Mouse (Mus musculus): ENCODE data around the gene Dcps. TPM values are rescaled to one million over a fixed set of nuclear protein-coding genes. Genes with fewer than 3 reads are reported as not detected.

The Dcps gene
- polyA plus RNA-seq, 1 experiment from 2014 or later, result 43.4 TPM

- WGBS (ENCODE audit: insufficient replicate concordance), result 11% methylated on average over 15 of the region's 15 CpGs
- Histone ChIP-seq H3K9me3 (replicated peaks; ENCODE audit: control insufficient read depth, low read length) (no peaks in the 10 kb centered on the region), H3K9ac (ENCODE audit: low read depth, low read length) (peak overlapping the region; percentile 88), H3K4me1 (ENCODE audit: control insufficient read depth, low read depth, low read length) (peaks cover 68% of the 10 kb centered on the region), H3K4me2 (ENCODE audit: low read depth, low read length) (peak overlapping the region; percentile 92), H3K27ac (ENCODE audit: low read length) (peak overlapping the region; percentile 93), H3K4me3 (ENCODE audit: low read depth, low read length) (peak overlapping the region; percentile 86), H3K36me3 (ENCODE audit: control insufficient read depth, insufficient read depth) (no peaks in the 10 kb centered on the region), H3K27me3 (ENCODE audit: control insufficient read depth, insufficient read depth, low read depth, low read length) (no peaks in the 10 kb centered on the region)
- ATAC-seq (ENCODE audit: low read depth), result peak; percentile 5
Observed at GRCm38 (mm10) chr9:35117384-35118295, 58.2 kb downstream of the Dcps start.

GRCm38 (mm10) chr9:35116391-35117381, 59.2 kb downstream of the Dcps start:
- no peaks in the 10 kb centered on the region for H3K36me3 ChIP-seq (ENCODE audit: control insufficient read depth, insufficient read depth)
- no peaks in the 10 kb centered on the region for H3K9me3 ChIP-seq (replicated peaks; ENCODE audit: control insufficient read depth, low read length)
- H3K4me3 ChIP-seq (ENCODE audit: low read depth, low read length), result peak overlapping the region; percentile 86
- H3K9ac ChIP-seq (ENCODE audit: low read depth, low read length), result peak overlapping the region; percentile 88
- H3K4me2 ChIP-seq (ENCODE audit: low read depth, low read length), result peak overlapping the region; percentile 92
- no peaks in the 10 kb centered on the region for H3K27me3 ChIP-seq (ENCODE audit: control insufficient read depth, insufficient read depth, low read depth, low read length)
- ATAC-seq (ENCODE audit: low read depth), result peak; percentile 87
- WGBS (ENCODE audit: insufficient replicate concordance), result under 1% methylated on average over 67 of the region's 84 CpGs
- peaks cover 67% of the 10 kb centered on the region for H3K4me1 ChIP-seq (ENCODE audit: control insufficient read depth, low read depth, low read length)
- H3K27ac ChIP-seq (ENCODE audit: low read length), result peak overlapping the region; percentile 93

GRCm38 (mm10) chr9:35115804-35116203, 60.1 kb downstream of the Dcps start:
- Histone ChIP-seq H3K4me3 (ENCODE audit: low read depth, low read length) (peak overlapping the region; percentile 86), H3K9ac (ENCODE audit: low read depth, low read length) (peak overlapping the region; percentile 88), H3K9me3 (replicated peaks; ENCODE audit: control insufficient read depth, low read length) (no peaks in the 10 kb centered on the region), H3K4me1 (ENCODE audit: control insufficient read depth, low read depth, low read length) (peaks cover 67% of the 10 kb centered on the region), H3K27me3 (ENCODE audit: control insufficient read depth, insufficient read depth, low read depth, low read length) (no peaks in the 10 kb centered on the region), H3K4me2 (ENCODE audit: low read depth, low read length) (peak overlapping the region; percentile 92), H3K36me3 (ENCODE audit: control insufficient read depth, insufficient read depth) (no peaks in the 10 kb centered on the region), H3K27ac (ENCODE audit: low read length) (peak overlapping the region; percentile 93)
- no peak for ATAC-seq (ENCODE audit: low read depth)
- 20% methylated on average over 4 of the region's 4 CpGs for WGBS (ENCODE audit: insufficient replicate concordance)

- Histone ChIP-seq H3K4me3 (ENCODE audit: low read depth, low read length) (peak overlapping the region; percentile 86), H3K27me3 (ENCODE audit: control insufficient read depth, insufficient read depth, low read depth, low read length) (no peaks in the 10 kb centered on the region), H3K27ac (ENCODE audit: low read length) (peak overlapping the region; percentile 93), H3K9ac (ENCODE audit: low read depth, low read length) (peak overlapping the region; percentile 88), H3K36me3 (ENCODE audit: control insufficient read depth, insufficient read depth) (no peaks in the 10 kb centered on the region), H3K4me2 (ENCODE audit: low read depth, low read length) (peak overlapping the region; percentile 92), H3K9me3 (replicated peaks; ENCODE audit: control insufficient read depth, low read length) (no peaks in the 10 kb centered on the region), H3K4me1 (ENCODE audit: control insufficient read depth, low read depth, low read length) (peaks cover 67% of the 10 kb centered on the region)
- ATAC-seq (ENCODE audit: low read depth), result no peak
- 19% methylated on average over 4 of the region's 4 CpGs for WGBS (ENCODE audit: insufficient replicate concordance)
Observed at GRCm38 (mm10) chr9:35115299-35115698, 60.6 kb downstream of the Dcps start.

- Histone ChIP-seq H3K9me3 (replicated peaks; ENCODE audit: control insufficient read depth, low read length) (no peaks in the 10 kb centered on the region), H3K9ac (ENCODE audit: low read depth, low read length) (peak overlapping the region; percentile 51), H3K27me3 (ENCODE audit: control insufficient read depth, insufficient read depth, low read depth, low read length) (no peaks in the 10 kb centered on the region), H3K27ac (ENCODE audit: low read length) (peak overlapping the region; percentile 38), H3K4me2 (ENCODE audit: low read depth, low read length) (peak overlapping the region; percentile 92), H3K4me3 (ENCODE audit: low read depth, low read length) (peak overlapping the region; percentile 28), H3K36me3 (ENCODE audit: control insufficient read depth, insufficient read depth) (no peaks in the 10 kb centered on the region), H3K4me1 (ENCODE audit: control insufficient read depth, low read depth, low read length) (peaks cover 74% of the 10 kb centered on the region)
- 71% methylated on average over 3 of the region's 3 CpGs for WGBS (ENCODE audit: insufficient replicate concordance)
- ATAC-seq (ENCODE audit: low read depth), result no peak
Observed at GRCm38 (mm10) chr9:35114234-35114633, 61.6 kb downstream of the Dcps start.

GRCm38 (mm10) chr9:35111941-35112595, 63.8 kb downstream of the Dcps start:
- no peak overlapping the region for H3K4me2 ChIP-seq (ENCODE audit: low read depth, low read length)
- ATAC-seq (ENCODE audit: low read depth), result no peak
- H3K4me3 ChIP-seq (ENCODE audit: low read depth, low read length), result no peak overlapping the region
- H3K27me3 ChIP-seq (ENCODE audit: control insufficient read depth, insufficient read depth, low read depth, low read length), result no peaks in the 10 kb centered on the region
- peaks cover 81% of the 10 kb centered on the region for H3K4me1 ChIP-seq (ENCODE audit: control insufficient read depth, low read depth, low read length)
- no peaks in the 10 kb centered on the region for H3K36me3 ChIP-seq (ENCODE audit: control insufficient read depth, insufficient read depth)
- H3K27ac ChIP-seq (ENCODE audit: low read length), result no peak overlapping the region
- no peaks in the 10 kb centered on the region for H3K9me3 ChIP-seq (replicated peaks; ENCODE audit: control insufficient read depth, low read length)
- WGBS (ENCODE audit: insufficient replicate concordance), result 68% methylated on average over 19 of the region's 19 CpGs
- 0 out of 2 replicates have a peak overlapping the region, but pooled peaks have one; percentile 0 for H3K9ac ChIP-seq (ENCODE audit: low read depth, low read length)

GRCm38 (mm10) chr9:35111446-35111845, 64.4 kb downstream of the Dcps start:
- no peak for ATAC-seq (ENCODE audit: low read depth)
- Histone ChIP-seq H3K9ac (ENCODE audit: low read depth, low read length) (no peak overlapping the region), H3K9me3 (replicated peaks; ENCODE audit: control insufficient read depth, low read length) (no peaks in the 10 kb centered on the region), H3K4me3 (ENCODE audit: low read depth, low read length) (no peak overlapping the region), H3K4me1 (ENCODE audit: control insufficient read depth, low read depth, low read length) (peaks cover 84% of the 10 kb centered on the region), H3K27me3 (ENCODE audit: control insufficient read depth, insufficient read depth, low read depth, low read length) (no peaks in the 10 kb centered on the region), H3K27ac (ENCODE audit: low read length) (peak overlapping the region; percentile 64), H3K4me2 (ENCODE audit: low read depth, low read length) (peak overlapping the region; percentile 5; the same call in 1 of the 2 replicates), H3K36me3 (ENCODE audit: control insufficient read depth, insufficient read depth) (no peaks in the 10 kb centered on the region)
- 86% methylated on average over 7 of the region's 7 CpGs for WGBS (ENCODE audit: insufficient replicate concordance)

GRCm38 (mm10) chr9:35110567-35110966, 65.3 kb downstream of the Dcps start:
- no peak overlapping the region for H3K4me3 ChIP-seq (ENCODE audit: low read depth, low read length)
- peak overlapping the region; percentile 64 for H3K27ac ChIP-seq (ENCODE audit: low read length)
- H3K36me3 ChIP-seq (ENCODE audit: control insufficient read depth, insufficient read depth), result no peaks in the 10 kb centered on the region
- peaks cover 86% of the 10 kb centered on the region for H3K4me1 ChIP-seq (ENCODE audit: control insufficient read depth, low read depth, low read length)
- no peaks in the 10 kb centered on the region for H3K27me3 ChIP-seq (ENCODE audit: control insufficient read depth, insufficient read depth, low read depth, low read length)
- H3K4me2 ChIP-seq (ENCODE audit: low read depth, low read length), result peak overlapping the region; percentile 30
- peak overlapping the region; percentile 20; the same call in 1 of the 2 replicates for H3K9ac ChIP-seq (ENCODE audit: low read depth, low read length)
- no peaks in the 10 kb centered on the region for H3K9me3 ChIP-seq (replicated peaks; ENCODE audit: control insufficient read depth, low read length)
- ATAC-seq (ENCODE audit: low read depth), result no peak
- 76% methylated on average over 4 of the region's 4 CpGs for WGBS (ENCODE audit: insufficient replicate concordance)

Data from liver, embryonic 16.5 days (tissue).